Mouse (Mus musculus): ENCODE measurements around the gene Wwc2.

The Wwc2 gene

DNA sequence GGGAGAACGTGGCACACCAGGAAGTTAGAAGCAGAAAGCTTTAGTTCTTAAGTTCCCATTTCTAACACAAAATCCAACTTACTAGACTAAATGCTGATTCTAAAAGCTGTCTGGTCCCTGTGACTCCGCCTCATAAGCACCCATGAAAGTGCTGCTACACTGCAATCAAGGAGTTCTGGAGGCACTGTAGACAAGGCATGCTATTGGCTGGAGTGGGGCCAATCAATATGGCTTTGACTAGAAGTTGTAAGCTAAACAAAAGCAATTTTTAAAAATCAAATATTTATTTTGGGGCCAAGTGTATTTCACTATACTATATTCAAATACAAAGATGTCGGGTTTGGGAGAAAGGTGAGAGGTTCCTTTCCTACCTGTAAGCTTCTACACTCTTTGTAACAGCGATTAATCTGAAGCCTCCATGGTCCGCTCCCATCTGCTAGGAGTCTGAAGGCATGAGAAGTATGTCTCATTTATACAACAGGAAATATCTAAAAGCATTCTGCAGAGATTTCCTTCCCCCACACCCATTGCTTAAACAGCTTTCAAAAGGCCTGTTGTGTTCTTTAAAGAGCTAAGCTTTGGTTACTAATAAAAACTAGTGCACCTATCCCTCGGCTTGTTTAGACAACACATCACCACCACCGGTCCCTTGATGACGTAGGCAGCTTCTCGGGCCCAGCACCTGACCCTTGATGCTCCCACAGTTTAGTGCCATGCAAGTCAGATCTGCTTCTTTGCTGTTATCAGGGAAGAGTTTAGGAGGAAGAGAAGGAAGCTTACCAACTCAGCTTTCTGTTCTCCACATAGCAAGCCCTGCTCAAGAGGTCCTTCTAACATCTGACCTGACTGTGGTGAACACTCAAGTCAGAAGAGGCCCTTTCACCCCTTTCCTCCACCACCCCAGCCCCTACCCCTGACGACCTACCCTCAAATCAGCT is 50.5 kb downstream of the Wwc2 start:
- peak in 1 of 2 experiments; percentile 13 for DNase-seq (ENCODE audit: low spot score in 2 of 2)

DNA sequence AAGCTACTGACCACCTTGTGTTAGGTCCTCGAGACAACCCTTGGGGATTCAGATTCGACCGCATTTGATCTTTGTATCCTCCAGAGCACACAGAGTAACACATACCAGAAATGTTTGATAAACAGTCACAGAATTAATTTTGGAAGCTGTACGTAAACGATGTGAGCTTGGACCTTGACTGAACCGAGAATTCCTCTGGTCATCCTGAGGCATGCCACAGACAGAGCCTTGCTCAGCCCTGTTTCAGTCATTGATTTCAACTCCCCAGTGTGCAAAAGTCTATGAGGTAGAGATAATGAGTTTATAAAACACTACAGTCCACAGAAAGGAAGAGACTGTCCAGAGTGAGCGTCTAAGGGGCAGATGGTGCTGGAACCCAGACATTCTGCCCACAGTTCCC is 51.5 kb downstream of the Wwc2 start:
- DNase-seq (ENCODE audit: low spot score in 2 of 2), result no peak

DNA sequence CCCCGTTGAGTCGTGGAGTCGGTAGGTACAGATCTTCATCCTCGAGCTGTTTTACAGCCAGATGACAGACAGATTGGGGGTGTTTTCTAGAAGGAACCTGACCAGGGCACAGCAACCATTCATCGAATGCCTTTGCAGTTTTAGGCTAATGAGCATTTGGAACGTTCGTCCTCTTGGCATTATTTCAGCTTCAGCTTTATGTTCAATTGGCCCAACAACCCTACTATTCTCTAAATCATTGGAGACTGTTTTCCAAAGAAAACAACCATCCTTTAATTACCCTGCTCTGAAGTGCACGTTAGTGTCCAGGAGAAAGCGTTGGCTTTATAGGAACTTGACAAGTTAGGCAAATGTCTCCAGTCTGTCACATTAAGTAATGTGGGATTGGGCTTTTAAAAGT is 54.3 kb downstream of the Wwc2 start:
- DNase-seq (ENCODE audit: low spot score in 2 of 2), result no peak

DNA sequence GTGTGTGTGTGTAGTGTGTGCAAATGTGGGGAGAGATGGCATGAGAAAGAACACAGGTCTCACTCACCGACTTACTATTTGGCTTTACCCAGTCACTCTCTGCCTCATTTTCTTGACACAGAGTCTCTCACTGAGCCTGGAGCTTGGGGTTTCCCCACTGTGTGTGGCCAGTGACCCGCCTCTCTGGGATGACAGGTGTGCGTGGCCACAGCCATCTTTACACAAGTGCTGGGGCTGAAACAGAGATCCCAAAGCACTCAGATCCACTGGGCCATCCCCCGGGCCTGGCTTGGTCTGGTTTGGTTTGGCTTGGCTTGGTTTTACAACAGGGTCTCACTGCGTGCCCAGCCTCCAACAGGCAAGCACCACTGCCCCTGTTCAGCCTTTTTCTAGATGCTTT is 55.3 kb downstream of the Wwc2 start:
- no peak for DNase-seq (ENCODE audit: low spot score in 2 of 2)

DNA sequence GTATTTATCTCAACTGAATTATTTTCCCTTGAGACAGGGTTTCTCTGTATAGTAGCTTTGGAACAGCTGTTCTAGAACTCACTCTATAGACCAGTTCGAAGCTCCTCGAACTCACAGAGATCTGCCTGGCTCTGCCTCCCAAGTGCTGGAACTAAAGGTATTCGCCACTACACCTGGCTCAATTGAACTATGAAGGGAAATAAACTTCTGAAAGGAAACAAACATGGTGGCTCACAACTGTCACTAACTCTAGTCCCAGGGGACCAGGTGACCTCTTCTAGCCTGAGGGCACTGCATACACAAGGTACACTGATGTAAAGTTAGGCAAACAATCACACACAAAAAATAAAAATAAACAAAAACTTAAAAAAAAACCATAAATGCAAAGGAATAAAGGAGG is 57.6 kb downstream of the Wwc2 start:
- DNase-seq (ENCODE audit: low spot score in 2 of 2), result no peak

DNA sequence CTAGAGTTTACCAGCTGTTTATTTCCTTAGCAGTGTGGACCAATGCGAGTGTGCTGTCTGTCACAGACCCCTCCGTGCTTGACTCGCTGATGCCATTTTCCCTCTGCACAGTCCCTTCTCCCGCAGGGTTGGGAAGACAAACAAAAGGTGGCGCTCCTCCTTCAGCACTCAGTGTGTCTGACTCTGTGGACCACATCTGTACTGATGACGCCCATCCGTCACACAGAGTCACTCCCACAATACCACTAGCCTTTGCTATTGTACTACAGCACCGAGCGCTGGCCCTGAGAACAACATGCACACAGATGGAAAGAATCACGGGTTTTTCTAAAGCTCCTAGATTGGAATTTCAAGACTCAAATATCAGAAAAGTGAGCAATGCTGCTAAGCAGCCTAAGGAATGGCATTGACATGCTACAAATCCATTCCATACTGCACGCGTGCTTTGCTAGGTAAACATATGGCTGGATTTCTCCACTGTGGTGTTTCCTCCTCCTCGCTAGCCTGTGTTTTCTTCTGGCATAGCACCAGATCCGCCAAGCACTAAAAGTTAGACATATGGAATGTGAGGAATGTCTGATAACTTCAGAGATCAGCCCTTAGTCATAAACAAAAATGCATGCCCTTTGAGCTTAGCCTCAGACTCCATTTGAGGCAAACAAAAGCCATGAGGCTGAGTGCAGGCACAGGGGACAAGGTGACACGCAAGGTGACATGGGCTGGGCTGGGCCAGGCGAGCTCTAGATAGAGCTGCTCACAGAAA is 58.5 kb downstream of the Wwc2 start:
- DNase-seq (ENCODE audit: low spot score in 2 of 2), result peak in 1 of 2 experiments; percentile 29

DNA sequence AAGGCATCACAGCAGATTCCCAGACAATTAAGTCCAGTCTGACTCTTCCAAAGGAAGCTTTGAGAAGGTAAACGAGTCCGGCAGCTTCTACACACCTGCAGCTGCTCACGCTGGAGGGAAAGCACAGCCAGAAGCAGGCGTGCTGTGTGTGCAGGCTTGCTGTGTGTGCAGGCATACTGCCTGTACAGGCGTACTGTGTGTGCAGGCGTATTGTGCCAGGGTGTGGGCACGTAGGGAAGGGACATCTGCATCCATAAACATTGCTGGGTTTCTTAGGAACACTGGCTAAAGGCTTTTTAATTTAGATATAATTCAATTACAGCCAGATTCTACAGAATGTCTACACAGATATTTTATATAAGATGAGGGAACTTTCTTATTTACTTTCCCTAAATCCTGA is 59.4 kb downstream of the Wwc2 start:
- no peak for DNase-seq (ENCODE audit: low spot score in 2 of 2)

DNA sequence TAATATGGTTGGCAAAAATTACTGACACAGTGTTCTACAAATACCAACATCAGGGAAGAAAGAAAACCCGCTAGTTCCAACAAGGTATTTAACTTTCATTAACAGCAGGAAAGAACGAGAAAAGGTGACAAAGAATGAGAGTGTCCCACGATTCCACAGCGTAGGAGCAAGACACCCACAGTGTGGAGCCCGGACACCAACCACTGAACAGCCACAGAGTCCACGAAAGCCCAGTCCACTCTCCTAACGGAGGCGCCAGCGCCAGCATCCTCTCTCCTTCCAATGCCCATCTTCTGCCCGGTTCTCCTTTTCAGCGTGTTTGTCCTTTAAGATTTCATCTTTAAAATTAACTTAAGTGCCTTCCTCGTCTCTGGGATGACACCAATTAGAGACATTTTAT is 61.1 kb downstream of the Wwc2 start:
- no peak for DNase-seq (ENCODE audit: low spot score in 2 of 2)

DNA sequence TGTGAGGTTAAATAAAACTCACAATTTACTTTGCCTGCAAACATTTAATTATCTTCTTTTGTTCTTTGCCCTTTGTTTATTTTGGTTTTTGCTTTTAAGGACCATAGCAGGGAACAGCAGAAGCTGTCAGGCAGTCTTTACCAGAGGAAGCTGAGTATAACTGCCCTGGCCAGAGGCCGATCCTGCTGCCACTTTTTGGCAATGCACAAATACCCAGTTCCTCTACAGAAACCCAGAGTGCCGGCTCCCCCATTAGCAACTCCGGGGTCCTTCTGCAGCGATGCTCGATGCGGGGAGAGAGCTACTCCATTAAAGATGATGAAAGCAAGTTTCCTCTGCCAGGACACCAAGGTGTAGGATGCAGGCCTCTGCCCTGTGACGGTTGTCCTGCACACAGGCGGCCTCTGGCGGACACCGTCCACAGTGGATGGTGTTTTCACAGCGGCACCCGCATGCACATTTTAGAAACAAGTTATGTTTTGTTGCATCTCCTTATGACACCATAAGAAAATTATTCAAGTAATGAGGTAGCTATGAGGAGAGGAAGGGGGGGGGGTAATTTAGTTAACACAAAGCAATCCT is 62.0 kb downstream of the Wwc2 start:
- DNase-seq (ENCODE audit: low spot score in 2 of 2), result no peak

DNA sequence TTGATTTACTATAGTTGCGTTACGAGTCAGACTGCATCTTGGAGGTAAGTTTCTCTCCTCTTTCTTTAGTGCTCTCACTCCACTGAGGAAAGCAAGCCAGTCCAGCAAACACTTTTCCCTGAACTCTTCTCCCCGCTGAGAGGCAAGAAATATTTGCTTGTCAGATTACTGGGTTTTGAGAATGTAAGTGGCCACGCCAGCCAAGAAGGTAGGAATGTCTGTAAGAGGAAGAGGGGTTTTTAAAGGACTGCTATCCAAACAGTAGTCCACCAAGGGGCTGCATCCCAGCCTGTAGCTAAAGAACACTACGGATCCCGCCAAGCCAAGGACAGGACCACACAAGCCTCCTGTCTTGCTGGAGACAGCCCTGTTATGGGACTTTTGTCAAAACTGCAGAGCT is 65.8 kb downstream of the Wwc2 start:
- DNase-seq (ENCODE audit: low spot score in 2 of 2), result no peak

DNA sequence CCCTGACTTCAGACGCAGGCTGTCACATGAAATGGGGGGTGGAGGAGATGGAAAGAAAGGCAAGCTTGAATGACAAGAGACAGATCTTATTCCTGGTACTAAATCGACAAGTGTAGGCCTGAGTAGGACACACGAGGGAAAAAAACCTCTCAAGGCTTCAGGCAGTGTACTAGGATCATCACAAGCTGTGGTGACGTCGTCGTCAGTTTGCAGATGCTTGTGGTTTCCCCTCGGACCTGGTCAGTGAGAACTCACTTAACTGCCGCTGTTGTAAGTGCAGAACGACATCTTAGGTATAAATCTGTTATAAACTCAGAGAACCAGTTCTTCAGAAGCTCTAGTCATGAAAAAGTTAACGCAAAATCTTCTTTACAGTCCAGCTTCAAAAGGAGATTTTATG is 67.9 kb downstream of the Wwc2 start:
- DNase-seq (ENCODE audit: low spot score in 2 of 2), result no peak

DNA sequence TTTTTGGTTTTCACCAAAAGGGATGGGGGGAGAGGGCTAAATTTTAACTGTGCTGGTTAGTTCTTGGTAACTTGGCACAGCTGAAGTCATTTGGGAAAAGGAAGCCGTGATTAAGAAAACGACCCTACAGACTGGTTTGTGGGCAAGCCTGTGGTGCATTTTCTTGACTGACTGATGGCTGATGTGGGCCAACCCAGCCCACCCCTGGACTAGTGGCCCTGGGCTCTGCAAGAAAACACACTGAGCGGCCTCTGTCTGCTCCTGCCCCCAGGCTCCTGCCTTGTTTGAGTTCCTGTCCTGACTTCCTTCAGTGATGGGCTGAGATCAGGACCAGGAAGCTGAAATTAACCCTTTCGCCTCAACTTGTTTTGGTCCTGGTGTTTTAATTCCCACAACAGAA is 68.7 kb downstream of the Wwc2 start:
- DNase-seq (ENCODE audit: low spot score in 2 of 2), result no peak

DNA sequence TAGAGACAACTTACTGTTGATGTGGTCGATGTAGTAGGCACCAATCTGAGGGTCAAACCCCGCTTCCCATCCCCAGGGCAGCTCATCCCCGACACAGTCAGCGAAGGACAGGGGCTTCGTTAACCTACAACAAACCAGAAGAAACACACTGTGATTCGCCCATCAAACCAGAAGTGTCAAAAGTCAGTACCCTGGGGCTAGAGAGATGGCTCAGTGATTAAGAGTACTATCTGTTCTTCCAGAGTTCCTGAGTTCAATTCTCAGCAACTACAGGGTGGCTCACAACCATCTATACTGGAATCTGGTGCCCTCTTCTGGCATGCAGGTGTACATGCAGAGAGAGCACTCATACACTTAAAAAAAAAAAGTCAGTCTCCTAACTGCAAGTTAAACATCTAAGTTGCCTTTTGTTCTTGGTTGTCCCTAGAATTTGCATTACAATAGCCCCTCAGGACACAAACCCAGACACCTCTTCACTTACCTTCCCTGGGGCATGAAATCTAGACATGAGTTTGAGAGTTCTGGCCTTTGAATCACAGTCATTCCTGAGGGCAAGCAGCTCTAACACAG is 70.1 kb downstream of the Wwc2 start:
- DNase-seq (ENCODE audit: low spot score in 2 of 2), result no peak

DNA sequence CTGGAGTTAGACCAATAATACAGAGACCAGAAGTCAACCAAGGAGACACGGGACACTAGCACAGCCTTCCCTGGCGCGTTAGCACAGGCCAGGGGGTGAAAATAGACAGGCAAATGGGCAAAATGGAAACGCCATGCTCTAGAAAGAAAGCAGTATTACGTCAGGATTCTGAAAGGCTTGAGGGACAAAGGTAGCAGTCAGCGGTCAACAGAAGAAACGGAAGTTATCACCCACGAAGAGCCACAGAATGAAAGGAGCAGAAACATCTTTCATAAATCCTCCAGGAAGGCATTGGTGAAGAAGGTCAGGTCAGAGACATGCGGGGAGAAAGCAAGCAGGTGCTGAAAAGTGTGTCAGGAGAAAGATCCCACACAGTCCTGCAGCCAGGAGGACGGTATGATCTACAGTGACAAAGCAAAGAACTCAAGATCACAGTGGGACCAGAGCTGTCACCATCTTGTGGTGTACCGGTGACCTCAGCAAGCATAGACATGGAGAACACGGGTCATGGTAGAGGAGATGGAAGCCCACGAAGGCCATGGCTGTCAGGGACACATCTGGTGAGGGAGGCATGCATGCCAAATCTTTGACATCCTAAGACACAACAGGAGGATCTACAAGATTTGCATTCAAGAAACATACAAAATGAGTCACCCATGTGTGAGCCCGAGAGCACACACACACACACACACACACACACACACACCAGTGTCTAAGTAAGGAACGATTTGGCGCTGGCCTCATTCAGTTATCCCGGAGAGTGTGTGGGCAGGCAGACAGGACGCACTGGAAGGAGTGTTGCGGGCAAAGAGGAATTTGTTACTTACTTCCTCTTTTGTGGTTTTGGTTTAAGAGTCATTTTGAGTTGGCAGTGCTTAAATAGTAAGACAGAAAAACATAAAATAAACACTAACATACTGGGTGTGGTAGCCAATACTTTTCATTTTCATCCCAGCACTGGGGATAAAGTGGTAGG is 73.4 kb downstream of the Wwc2 start:
- peak in 1 of 2 experiments; percentile 16 for DNase-seq (ENCODE audit: low spot score in 2 of 2)

DNA sequence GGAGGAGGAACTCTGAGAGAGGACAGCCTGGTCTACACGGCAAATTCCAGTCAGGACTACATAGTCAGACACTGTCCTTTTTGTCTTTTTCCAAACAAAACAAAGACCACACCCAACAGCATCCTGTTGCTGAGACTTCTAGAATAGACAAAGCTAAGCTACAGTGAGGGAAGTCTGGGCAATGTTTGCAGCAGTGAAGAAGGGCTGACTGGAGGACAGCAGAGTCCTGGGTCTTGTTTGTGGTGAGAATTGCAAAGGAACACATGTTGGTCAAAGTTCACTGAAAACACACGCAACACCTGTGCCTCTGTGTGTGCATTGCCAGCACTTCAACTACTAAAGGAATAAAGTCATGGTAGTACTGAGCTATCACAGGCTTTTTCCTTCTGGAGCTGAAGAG is 75.2 kb downstream of the Wwc2 start:
- peak in 1 of 2 experiments; percentile 11 for DNase-seq (ENCODE audit: low spot score in 2 of 2)

DNA sequence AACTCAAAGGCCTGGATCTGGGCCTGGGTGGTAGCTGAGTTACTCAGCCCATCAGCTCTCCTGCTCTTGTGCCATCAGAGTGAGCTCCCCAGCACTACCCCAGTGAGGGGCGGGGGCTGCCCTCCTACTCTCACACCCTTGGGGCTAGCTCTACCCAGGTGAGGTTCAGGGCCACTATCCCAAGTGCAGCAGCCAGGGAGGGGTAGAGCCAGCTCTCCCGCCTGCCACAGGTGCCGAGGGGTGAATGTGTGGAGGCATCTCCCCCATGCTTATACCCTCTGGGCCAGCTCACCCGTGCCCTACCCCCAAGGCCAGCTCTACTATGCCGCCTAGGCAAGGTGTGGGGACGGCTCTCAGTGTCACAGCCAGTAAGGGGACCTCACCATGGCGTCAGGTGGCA is 75.8 kb downstream of the Wwc2 start:
- no peak for DNase-seq (ENCODE audit: low spot score in 2 of 2)

DNA sequence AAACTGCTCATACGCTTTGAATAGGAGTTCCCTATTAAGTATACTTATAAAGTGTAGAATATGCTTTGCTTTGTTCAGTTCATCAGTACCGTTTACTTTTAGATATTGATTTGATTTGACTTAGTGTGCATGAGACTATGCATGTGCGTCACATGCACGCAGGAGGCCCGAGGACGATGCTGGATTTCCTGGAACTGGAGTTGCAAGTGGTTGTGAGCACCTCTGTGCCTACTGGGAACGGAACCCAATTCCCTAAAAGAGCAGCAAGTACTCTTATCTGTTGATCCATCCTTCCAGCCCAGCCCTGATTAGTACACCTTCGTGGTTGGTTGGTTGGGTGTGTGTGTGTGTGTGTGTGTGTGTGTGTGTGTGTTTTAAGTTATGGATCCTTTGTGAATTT is 76.6 kb downstream of the Wwc2 start:
- no peak for DNase-seq (ENCODE audit: low spot score in 2 of 2)

DNA sequence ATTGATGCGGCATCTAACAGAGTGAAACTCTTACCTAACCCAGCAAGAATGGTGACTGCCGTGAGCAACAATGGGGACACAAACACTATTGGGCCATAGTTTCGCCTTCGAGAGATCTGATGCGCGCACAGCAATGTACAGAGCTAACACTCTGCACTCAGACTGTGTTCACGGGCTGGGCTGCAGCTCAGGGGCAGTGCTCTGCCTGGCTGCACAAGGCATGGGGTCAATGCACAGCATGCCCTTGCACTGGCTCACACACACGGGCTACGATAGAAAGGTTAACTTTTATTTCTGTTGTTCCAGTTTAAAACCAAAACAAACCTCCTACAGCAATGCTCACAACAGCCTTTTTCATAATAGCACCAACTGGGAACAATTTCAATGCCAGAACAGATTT is 77.1 kb downstream of the Wwc2 start:
- no peak for DNase-seq (ENCODE audit: low spot score in 2 of 2)

DNA sequence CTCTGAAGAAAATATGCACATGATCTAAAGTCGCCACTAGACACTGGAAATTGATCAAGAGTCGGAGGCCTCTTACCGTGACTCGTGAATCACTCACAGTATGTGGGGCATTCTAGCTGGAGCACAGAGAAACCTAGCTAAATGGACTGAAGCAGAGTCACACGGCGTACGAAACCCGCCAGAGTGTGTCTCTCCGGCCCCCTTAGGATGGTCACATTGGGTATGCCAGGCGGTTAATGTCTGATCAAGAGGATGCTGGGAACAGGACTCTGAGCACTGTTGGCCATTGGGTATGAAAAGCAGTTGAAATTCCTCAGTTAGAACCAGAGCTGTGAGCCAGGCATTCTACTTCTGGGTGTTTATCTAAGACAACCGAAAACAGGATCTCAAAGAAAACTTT is 81.0 kb downstream of the Wwc2 start:
- no peak for DNase-seq (ENCODE audit: low spot score in 2 of 2)

DNA sequence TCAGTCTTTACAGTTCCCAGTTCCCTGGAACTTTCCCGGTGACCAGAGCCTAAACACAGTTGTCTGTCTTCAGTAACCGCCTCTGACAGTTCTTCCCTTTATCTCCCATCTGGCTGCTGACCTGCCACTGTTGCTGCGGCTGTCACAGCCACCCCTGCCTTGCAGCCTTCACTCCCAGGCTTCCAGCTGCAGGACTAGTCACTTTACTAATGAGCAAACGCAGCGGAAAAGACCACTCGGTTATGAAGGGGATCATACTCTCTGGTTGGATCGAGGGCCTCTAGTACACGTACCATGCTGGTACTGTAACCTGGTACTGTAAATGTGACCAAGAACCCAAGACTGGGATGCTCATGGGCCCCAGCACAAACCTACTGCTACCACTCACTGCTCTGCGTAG is 83.7 kb downstream of the Wwc2 start:
- DNase-seq (ENCODE audit: low spot score in 2 of 2), result no peak

DNA sequence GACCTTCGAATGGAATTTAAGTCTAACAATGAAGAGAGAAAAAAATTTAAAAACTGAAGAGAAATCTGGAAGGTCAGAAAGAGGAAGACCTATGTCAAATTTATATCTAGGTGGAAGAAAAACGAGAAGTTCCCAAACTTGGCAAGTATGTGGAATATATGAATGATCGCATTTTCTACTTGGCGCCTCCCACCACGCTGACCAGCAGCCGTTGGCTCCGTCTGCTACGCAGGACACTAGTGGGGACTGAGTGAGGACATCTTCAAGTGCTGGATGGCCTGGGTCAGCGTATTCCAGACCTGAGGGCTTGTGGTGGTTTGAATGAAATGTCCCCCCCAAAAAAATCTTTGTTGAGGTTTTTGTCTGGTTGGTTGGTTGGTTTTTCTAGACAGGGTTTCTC is 84.6 kb downstream of the Wwc2 start:
- DNase-seq (ENCODE audit: low spot score in 2 of 2), result no peak

All from heart, adult 9 months (tissue).